Mouse (Mus musculus) urinary bladder, postnatal 4 days (tissue): Measurements from ENCODE around the gene Gprin1.

Experiments used
- DNase-seq, 2 experiments: peaks; one replicate each; pipeline ENCODE4 v3.0.0; 2021 to 2022; ENCODE audit warnings: low spot score in 2 of 2

The Gprin1 gene

DNA sequence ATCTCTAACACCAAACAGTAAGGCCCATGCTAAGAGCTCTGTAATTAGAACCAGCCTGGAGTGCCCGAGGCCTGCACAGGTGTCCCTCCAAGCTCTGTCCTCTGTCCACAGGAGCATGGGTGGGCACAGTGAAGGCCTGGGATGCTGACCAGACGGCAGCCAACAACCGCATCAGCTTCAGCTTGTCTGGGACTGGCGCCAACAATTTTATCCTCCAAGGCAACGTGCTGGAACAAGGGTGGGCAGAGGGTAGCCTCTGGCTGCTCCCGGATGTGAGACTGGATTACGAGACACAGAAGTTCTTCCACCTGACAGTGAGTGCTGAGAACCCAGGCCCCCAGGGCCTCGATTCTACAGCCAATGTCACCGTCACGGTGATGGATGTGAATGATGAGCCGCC, 23.5 kb downstream of the Gprin1 start:
- DNase-seq = no peak

DNA sequence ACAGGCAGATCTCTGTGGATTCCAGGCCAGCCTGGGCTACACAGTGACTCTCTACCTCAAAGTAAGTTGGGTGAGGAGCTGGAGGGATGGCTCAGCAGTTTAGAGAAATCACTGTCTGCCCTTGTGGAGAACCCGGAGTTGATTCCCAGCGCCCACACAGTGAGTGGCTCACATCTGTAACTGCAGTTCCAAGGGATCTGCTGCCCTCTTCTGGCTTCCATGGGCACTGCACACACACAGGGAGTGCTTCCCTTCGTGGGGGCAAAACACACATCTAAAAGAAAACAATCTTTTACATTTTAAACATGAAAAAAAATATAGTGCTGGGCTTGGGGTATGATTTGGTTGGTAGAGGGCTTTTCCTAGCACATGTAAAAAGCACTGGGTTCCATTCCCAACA, 26.5 kb downstream of the Gprin1 start:
- DNase-seq = no peak

DNA sequence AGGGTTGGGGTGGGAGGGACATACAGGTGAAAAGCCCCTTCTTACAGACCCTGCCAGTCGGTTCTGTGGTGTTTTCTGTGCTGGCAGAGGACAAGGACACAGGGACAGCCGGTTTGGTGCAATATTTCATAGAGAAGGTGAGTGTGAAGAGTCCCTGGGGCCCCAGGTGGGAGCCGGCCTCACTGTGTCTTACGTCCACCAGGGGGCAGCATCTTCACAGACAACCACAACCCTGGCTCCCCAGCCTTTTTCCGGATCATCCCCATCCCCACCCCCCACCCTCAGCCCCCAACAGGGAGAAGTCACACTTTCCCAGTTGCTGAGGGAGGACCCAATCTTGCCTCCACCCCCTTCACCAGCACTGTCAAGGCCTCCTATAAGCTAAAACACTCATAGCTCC, 32.8 kb downstream of the Gprin1 start:
- DNase-seq = no peak

DNA sequence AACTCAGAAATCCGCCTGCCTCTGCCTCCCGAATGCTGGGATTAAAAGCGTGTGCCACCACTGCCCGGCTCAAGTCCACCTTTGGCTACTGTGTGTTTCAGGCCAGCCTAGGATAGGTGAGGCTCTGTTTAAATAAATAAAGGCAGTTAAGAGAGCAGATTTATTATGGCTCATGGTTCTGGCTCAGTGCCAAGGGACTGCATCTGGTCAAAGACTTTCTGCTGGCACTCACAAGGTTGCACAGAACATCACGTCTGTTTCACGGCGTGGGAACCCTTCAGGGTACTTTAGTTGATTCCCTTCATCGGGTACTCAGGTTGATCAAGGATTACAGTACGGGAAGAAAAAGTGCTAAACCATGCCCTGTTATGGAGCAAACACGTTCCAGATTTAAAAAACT, 34.7 kb downstream of the Gprin1 start:
- DNase-seq = no peak

DNA sequence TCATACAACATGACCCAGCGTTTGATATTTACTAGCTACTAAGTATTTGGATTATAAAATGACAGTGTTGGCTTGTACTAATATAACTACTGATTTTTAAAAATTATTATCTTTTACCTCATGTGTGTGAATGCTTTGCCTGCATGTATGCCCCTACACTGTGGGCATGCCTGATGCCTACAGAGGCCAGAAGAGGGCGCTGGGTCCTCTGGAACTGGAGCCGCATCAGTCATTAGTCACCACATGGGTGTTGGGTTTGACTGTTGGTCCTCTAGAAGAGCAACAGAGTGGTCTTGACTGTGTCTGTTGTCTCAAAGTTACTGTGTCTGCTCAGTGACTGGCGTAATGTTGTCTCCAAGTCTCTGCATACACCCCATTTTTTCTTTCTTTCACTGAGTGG, 35.3 kb downstream of the Gprin1 start:
- DNase-seq = no peak

DNA sequence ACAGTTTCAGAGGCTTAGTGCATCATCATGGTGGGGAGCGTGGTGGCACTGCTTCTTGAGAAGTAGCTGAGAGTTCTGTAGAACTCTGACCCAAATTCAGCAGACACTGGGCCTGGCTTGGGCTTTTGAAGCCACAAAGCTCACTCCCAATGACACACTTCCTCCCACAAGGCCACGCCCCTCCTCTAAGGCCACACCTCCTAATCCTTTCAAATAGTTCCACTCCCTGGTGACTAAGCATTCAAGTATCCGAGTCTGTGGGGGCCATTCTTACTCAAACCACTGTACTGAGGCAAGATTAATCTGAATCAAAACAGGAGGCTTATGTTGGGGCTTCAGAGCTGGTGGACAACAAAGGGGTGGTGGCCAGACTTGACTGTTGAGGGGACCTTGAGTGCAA, 38.8 kb downstream of the Gprin1 start:
- DNase-seq = no peak

DNA sequence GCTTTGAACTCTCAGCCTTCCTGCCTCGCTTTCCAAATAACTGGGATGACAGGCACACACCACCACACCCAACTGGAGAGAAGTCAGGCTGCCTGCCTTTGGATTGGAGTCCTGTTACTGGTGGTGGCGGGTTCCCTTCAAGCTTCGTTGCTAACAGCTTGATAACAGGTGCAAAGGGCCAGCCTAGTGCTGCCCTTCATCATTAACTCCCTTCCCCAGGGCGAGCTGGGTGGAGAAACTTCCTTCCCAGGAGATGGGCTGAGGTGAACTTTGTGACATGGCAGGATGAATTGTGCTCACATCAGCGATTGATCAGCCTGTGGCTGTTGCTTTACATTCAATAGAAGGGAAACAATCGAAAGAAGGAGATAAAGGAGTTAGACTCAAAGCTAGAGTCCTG, 44.8 kb downstream of the Gprin1 start:
- DNase-seq = no peak

DNA sequence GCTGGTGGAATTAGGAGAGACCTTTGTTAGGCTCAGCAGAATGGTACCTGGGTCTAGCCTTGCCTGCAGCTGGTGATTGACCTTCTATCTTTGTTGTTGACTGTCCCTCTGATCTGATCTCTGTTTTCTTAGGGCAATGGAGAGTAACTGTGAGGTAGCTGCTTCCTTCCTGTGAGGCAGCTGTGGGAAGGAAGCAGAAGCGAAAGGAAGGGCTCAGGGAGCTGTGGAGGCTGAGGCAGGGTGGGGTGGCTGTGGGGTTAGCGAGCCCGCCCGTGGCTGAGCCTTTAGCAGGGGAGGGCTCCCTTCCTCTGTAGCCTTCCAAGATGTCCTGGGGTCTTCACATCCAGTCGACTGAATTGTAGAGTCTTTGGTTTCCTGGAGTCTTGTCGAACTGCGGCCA, 47.2 kb downstream of the Gprin1 start:
- no peak for DNase-seq

DNA sequence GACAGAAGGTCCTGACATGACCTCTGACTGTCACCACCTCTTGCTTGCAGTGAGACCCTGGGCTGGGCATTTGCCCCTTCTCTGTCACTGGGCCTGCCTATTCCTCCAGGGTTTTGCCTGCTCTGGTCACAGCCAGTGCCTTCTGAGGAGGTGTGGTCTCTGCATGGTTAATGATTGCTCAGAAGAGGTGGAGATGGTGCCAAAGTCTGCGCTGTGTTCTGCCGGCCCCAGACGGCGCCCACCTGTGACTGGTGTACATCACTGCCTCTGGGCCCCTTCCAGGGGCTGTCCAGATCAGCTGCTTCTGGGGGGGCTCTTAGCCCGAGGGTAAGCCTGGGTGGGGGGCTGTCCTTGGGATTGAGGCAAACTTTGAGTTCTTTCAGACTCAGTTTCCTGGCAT, 48.4 kb downstream of the Gprin1 start, which contains the start of gene Cdhr2:
TSS of gene Cdhr2 (plus strand) at position 219 of the 400 bp plus-strand sequence.
- no peak for DNase-seq

DNA sequence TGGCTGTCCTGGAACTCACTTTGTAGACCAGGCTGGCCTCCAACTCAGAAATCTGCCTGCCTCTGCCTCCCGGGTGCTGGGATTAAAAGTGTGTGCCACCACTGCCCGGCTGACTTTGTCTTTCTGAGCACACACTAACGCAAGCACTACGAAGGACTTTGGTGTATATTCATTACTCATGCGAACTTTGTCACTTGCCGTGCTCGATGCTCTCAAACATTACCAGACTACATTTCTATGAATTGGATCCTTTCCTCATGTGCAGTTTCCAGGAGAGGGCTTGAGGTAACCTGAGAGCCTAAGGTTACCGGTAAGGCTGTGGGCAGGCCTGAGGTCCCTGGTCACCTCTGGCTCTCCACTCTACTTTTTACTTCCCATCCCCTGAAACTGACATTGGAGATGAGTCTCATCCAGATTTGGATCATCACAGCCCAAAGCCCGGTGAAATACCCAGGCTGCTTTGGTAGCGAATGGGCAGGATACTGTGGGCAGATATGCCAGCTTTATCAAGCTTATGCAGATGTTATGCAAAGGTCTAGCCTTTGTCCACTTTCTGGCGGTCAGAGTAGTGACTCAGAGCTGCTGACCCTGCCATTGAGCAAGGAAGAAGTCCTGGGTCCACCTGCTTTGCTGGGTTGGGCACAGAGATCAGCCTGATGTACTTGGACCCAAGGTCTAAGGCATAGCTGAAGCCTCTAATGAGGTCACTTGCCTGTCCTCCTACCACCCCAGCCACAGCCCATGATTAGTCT, 54.0 kb downstream of the Gprin1 start:
- no peak for DNase-seq

DNA sequence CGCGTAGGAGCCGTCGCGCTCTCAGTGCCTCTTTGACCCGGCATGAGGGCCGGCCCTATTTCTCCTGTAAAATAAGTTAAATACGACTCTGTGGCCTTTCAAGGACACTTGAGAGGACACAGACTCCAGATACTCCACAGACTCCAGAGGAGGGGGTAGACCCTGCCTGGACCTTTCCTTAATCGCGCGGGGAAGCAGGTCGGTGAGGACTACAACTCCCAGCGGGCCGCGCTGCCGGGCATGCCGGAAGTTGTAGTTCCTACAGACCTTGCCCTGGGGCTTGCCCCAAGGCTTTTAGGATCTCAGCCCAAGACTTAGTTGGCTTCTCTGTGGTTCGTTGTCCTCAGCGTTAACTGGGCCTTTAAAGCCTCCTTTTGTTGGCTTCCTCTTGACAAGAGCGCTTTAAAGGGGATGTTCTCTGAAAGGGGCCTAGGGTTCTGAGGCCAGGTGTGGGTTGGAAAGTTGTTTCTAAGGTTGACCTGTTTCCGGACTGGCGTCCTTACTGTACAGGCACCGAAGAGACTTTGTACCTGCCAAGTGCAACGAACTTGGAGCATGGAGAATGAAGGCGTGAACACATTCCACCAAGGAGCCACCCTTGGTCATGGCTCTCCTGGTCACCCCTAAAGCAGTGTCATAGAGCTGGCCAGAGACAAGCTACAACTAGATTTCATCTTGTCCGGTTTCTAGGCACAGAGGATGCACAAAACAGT, 55.2 kb downstream of the Gprin1 start:
- DNase-seq = peak in 1 of 2 experiments; percentile 86

DNA sequence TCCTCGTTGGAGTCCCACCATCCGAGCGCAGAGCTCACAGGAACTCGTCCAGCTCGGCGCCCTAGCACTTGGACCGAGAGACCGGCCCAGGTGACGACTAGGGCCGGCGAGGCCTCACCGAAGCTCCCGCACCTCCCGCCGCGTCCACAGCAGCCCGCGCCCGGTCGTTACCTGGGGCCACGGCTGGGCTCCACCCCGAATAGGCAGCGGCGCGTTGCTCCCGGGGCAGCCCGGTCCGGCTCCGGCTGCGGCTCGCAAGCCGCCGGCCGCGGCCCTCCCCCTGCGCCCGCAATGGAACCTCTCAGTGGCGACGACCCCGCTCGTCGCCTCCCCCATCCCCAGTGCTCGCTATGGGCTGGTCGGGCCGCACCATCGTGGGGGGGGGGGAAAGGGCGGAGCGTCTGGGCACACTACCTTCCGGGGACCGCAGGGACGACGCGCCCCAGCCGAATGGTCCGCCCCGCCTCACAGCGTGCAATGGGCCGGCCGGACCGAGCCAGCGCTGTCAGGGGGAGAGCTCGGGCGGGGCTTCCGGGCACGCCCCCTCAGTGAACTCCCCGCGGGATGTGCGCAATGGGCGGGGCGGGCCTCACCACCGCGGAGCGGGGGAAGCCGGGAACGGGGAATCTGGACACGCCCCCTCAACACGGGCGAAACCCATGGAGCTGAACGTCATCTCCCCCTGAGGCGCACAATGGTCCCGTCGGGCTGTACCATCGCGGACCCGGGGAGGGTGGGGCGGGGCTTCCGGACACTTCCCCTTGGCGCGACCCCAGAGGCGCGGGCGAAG, 55.9 kb downstream of the Gprin1 start, which contains the start of gene Rnf44:
TSS of gene Rnf44 (minus strand) at position 350 of the 790 bp plus-strand sequence.
- peak; percentile 99 to 100 for DNase-seq

DNA sequence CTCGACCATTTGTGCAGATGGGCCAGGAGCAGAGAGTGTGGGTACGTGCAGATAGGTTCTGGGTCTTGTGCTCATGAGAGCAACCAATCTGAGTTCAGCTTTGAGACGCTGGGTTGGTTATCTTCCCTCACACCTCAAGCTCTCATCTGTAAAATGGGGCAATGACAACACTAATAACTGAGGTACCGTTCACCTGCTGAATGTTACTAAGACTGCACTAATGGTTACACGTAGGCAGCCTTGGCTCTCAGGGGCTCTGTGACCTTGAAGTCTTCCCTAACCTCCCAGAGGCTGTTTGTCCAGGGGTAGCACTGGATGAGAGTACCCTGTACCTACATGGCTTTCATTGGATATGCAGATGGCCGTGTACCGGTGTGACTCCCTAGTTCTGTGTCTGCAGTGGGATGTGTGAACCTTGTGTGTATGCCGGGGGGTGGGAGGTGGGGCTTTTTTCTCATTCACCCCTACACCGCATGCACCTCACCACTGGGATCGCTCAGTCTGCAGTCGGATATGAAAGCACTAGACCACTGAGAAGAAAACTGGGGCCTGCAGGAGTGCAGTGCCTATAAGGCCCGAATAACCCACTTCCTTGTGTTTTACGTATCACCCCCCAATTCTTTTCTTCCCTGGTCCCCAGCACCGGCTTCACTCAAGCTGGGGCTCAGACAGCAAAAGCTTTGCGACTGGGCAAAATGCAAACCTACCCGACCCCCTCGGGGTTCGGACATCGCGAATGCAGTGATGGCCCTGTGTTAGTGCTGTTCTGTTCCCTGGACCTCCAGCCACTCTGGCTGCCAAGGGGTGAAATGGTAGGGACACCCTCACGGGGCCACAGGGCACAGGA, 56.7 kb downstream of the Gprin1 start:
- DNase-seq = no peak

DNA sequence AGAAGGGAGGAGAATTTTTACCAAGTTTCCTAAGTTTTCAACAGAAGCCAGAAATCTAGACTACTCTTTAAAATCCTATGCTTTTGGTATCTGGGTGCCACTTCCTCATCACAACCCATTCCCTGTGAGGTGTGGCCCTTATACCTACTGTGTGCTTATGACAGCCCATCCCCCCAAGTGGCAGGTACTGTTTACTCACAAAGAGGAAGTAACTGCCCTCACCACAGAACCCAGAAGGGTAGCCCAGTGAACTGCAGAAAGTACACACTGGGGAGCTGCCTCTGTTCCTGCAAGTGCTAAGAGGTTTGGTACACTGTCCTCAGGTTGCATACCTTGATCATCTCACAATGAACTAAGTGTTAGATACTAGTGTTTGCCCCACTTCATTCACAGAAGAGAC, 57.9 kb downstream of the Gprin1 start:
- DNase-seq = no peak

DNA sequence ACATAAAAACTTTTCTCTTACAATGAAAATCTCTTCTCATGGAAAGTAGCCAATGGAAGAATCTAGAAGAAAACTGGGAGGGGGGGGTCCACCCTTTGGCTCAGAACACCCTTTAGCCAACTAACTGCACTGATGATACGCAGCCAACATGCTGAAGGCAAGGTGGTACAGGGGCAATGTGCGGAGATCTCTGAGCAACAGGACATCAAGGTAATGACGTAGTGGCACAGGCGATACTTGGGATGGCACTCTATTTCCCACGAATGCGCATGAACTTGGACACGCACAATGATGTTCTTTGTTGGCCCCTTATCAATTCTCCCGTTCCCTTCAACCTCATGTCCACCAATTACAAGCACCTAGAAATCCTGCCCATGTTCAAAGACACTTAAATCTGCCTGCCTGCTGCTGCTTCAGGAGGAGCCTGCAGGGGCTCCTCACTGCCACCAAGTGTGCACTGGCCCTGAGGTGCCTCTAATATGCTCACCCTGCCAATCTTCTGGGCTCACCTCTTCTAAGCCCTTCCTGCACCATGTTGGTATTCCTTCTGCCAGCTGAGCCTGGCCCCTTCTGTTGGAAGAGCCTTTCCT, 59.4 kb downstream of the Gprin1 start:
- DNase-seq = no peak

DNA sequence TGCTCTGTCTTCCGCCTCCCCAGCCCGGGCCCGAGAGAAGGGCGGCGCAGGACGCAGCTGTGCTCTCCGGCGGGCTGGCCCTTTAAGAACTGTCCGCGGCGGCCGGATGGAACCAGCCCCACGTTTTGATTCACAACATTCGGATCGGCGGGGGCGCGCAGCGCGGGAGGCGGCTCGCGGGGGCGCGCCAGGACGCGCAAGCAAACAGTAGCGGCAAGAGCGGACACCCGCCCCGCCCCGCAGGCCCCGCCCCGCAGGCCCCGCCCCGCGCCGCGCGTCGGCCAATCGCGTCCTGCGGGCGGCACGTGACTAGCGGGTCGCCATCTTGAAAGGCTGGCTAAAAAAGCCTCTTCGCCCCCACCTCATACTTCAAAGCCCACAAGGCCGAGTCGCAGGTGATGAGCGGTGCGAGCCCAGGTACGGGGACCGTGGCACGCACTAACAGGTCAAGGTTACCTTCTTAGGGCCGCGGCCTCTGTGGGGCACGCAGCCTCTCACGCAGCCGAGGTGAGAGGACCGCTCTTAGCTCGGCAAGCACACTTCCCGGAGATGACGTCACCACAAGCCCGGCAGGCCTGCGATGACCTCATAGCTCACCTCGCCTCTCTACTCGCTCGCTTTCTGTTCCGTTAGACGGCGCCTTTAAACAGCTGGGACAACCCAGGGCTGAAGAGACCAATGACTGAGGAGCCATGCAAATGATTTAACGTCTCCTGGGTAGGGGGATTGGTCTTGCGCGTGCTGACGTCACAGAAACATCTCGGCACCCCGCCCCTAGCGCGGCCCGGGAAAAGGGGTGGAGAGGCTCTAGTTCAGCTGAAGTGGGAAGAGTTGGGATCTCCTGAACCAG, 61.9 kb downstream of the Gprin1 start:
- DNase-seq = peak; percentile 97

DNA sequence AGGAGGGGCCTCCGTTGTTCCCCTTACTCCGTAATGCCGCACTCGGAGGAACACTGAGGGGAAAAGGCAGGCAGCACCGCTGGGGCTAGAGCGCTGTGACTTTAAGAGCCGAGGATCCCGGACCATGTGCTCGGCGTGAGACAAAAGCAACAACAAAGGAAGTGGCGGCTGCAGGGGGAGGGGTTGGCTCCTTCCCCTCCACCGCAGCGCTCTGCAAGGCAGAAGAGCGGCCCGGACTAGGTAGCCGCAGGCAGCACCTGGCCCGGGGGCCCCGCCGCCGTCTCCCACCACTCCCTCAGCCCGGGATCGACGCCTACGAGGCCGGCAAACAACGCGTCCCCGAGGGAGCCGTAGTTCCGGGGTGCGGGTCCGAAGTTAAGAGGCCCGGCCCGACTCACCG, 62.6 kb downstream of the Gprin1 start:
- DNase-seq = peak; percentile 67 to 74
